Mouse (Mus musculus) thymus, postnatal 25 days (tissue): ENCODE measurements around the gene Il31.
A peak's percentile ranks its signal among the peaks of the same experiment; 100 is the strongest.

Experiments
- DNase-seq: peaks from one replicate; pipeline ENCODE4 v3.0.0; 2022

Il31 gene

DNA sequence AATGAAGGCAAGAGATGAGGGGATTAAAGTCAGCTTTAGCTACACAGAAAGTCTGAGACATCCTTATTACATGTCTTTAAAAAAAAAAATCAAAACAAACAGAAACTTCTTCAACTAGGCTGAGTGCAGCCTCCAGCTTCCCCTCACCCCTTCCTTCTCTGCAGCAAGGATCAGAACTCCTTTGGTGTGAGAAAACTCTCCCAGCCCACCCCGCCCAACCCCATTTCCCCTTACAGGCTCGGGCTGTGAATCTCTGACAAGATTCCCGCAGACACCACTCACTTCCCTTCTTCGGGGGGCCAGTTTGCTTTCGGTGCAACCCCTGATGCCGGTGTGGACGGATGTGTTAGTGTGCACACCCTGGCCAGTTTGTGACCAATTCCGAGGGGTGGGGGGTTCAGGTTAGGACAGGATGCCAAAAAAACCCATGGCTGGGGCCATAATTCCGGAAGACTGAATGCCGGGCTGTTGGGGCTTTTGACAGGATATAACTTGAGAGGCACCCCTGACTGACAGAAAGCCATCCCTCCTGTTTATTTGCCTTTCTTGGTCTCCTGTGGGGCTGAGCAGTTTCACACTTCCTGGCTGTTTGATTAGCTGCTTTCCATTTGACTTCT, 18.4 kb downstream of the Il31 start:
- no peak for DNase-seq

DNA sequence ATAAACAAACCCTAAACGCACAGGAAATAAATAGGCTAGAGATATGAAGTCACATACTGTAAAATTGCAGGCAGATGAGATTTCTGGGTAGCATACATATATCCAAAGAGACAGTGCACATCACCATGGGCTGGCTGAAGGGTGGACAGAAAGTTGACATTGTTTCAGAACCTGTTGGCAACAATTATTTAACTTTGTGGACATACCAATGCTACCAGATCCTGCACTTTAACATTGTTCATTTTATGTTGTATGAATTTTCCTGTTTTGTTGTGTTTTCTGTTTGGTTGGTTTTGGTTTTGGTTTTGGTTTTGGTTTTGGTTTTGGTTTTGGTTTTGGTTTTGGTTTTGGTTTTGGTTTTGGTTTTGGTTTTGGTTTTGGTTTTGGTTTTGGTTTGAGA, 24.7 kb downstream of the Il31 start:
- no peak for DNase-seq

- DNase-seq: no peak
These were observed 27.9 kb downstream of the Il31 start for GRCm38 (mm10) chr5:123461420-123461819.

- no peak for DNase-seq
These were observed 37.4 kb downstream of the Il31 start for GRCm38 (mm10) chr5:123451886-123452285.

- no peak for DNase-seq
These were observed 44.4 kb downstream of the Il31 start for GRCm38 (mm10) chr5:123444849-123445334.

GRCm38 (mm10) chr5:123444069-123444468, 45.2 kb downstream of the Il31 start:
- DNase-seq: peak; percentile 67

GRCm38 (mm10) chr5:123442283-123442682, 47.0 kb downstream of the Il31 start:
- no peak for DNase-seq

GRCm38 (mm10) chr5:123440664-123441063, 48.6 kb downstream of the Il31 start:
- no peak for DNase-seq

DNA sequence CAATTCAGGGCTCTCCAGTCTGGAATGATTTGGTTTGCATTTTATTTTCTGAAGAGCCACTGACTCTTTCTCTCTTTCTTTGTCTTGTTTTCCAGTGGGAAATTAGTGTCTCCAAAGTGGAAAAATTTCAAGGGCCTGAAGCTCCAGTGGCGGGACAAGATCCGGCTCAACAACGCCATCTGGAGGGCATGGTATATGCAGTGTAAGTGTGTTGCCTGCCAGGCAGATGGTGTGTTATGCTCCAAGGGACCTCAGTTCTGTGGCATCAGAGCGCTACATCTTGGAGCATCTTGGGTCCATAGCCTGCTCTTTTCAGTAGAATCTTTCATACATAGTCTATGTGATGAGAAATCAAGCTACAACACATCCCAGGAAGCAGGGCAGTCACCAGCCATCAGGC, 49.3 kb downstream of the Il31 start:
- DNase-seq: no peak

DNA sequence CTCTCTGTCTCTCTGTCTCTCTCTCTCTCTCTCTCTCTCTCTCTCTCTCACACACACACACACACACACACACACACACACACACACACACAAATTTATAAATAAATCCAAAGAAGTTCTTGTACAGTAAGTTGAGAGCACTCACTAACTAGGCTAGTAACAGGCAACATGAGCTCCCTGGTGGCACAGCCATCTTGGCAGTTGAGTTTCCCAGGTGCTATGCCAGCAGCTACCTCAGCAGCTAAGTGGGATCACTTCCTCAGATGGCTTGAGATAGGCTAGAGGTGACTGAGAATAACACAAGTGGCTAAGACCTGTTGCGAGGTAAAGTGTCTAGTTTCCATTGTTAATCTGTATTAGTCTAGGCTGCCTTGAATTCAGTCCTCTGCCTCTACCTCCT, 50.0 kb downstream of the Il31 start:
- no peak for DNase-seq

- no peak for DNase-seq
These were observed 50.9 kb downstream of the Il31 start for GRCm38 (mm10) chr5:123438381-123438780.

DNA sequence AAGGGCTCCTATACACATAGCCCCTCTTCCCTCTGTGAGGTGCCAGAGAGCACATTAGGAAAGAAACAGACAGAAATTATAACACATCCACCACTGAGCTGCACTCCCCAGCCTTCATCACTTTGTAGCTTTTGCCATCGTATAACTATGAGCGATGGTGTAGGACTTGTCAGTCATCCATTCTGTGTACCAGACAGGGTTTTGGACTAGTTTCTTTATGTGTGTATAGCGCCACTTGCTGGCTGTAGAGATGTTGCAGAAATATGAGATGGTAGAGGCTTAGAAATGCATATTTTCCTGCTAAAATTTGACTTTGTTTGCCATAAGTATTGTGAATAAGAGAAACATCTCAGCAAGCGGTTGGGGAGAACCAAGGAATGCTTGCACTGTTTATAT, 52.5 kb downstream of the Il31 start:
- DNase-seq: peak; percentile 69

- DNase-seq: no peak
These were observed 53.1 kb downstream of the Il31 start for GRCm38 (mm10) chr5:123436071-123436779.

DNA sequence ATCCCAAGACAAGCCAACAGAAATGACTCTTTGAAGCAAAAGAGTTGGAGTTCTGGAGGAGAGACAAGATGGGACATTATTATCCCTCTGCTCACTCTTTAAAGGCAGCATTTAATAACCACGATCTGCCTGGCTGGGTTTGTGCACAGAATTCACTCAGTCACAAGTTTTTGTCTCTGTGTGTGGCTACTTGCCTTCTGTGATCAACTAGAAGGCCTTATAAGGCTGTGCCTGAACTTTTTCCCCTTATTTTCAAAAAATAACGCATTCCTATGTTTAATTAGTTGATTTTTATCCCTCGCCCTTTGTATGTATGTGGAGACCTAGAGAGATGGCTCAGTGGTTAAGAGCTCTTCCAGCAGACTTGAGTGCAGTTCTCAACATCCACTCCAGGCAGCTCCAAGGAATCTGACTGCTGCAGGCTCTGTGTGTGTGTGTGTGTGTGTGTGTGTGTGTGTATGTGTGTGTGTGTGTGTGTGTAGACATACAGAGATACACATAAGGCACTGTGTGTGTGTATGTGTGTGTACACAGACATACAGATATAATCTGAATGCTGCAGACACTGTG, 56.9 kb downstream of the Il31 start:
- no peak for DNase-seq

DNA sequence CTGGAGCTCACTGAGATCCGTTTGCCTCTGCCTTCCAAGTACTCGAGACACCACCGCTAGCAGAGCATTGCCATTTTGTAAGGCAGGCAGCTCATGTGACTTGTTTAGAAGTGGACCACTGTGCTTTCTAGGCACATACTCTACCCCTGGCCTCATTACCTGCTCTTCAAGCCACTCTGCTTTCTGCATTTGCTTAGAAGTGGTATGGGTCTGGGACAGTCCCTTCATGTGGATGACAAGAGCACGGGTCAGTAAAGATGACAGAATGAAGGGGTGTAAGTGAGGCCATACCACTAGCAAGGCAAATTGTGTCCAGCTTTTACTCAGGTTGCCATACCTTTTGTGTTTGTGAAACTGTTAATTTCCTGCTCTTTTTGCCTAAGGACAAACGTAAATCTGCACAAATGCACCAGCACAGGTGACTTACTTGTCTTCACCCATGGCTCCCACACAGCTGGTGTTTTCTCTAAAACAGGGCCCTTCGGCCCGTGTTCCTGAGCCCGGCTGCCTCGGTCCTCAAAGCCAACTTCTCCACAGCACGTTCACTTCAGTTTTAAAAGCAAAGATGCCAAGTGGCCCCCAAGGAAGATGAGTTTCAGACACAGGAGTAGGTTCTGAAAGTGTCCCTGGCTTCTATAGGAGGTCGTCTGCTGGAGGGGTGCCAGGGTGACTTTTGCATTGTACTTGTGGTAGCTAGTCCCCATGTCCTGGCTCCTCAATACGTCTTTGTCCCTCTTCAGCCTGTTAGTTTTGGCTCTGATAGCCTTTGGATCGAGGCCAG, 57.6 kb downstream of the Il31 start:
- DNase-seq: no peak
